Mouse (Mus musculus): Measurements from ENCODE around the gene Gm10037. TPM values are rescaled to one million over a fixed set of nuclear protein-coding genes. Genes with fewer than 3 reads are reported as not detected.

Gene Gm10037
- polyA plus RNA-seq, 2 experiments, result 3.0 to 5.0 TPM

DNA sequence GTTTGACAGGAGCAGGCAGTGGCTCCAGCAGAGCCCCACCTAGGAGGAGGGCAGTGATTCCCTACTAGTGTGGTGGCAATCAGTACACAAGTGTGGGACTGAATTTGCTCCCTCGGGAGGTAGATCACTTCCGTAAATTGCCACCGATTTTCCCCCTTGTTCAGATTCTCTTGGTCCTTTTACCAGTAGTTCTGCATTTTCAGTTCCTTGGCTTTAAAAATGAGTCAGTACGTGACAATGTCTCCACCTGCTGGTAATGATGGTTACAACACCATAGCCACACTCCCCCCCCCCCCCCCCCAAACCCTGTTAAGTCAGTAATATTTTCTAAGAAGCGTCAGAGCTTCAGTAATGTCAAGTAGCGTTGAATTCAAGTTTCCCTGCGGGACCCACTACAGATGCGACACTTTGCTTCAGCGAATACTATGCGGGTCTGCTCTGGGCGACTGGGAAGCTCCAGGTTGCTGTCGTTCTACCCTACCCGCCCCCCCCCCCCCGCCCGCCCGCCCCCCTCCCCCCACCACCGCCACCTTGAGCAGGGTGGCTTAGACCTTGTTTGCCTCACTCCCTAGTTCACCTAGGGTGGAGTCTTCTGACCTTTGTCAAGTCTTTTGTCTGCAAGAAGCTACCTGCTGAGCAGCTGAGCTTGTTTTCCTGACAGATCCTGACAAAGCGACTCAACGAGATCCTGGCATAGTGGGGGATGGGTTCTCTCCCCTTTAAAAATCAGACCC is 13.4 kb downstream of the Gm10037 start:
- Histone ChIP-seq H3K9me3 (ENCODE audit: control insufficient read depth, low read length) (no peaks in the 10 kb centered on the region), H3K27ac (replicated peaks; ENCODE audit: low read depth, low read length) (no peak overlapping the region), H3K27me3 (ENCODE audit: control insufficient read depth, insufficient read depth, low read length) (no peaks in the 10 kb centered on the region), H3K4me2 (replicated peaks; ENCODE audit: low read depth, low read length, severe bottlenecking) (peak overlapping the region; percentile 50), H3K4me1 (ENCODE audit: control insufficient read depth, insufficient read depth, low read length) (no peaks in the 10 kb centered on the region; the same call in 1 of the 2 replicates), H3K9ac (ENCODE audit: low read depth, low read length, severe bottlenecking) (peak overlapping the region; percentile 31), H3K4me3 (replicated peaks; ENCODE audit: low read length) (peak overlapping the region; percentile 36), H3K36me3 (ENCODE audit: control insufficient read depth, insufficient read depth, low read length) (no peaks in the 10 kb centered on the region)
- DNase-seq (ENCODE audit: low spot score) (peak; percentile 79), ATAC-seq (ENCODE audit: low FRiP score, low read depth) (peak; percentile 65; the same call in 1 of the 2 replicates)
- WGBS, result 1% methylated on average over 13 of the region's 19 CpGs
- TF ChIP-seq POLR2A (IDR thresholded peaks at IDR 0.05; ENCODE audit: borderline replicate concordance, extremely low read depth, insufficient read depth, insufficient read length), result no peak

DNA sequence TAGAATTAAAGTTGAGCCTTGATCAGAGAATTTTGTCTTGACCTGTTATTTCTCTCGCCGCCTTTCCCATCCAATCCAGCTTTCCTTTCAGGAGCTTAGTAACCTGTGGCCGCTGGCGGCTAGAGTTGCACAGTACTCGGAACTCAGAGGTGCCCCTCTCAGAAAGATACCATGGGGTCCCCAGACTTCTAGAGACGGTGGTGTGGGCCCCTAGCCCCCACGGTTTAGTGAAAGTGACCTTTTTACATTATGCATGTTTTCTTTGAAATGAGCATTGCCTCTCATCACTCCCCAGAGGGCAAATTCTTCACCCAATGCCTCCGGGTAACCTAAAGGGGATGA is 13.9 kb downstream of the Gm10037 start:
- no peaks in the 10 kb centered on the region for H3K36me3 ChIP-seq (ENCODE audit: control insufficient read depth, insufficient read depth, low read length)
- H3K4me3 ChIP-seq (replicated peaks; ENCODE audit: low read length), result peak overlapping the region; percentile 36
- peak overlapping the region; percentile 50 for H3K4me2 ChIP-seq (replicated peaks; ENCODE audit: low read depth, low read length, severe bottlenecking)
- no peaks in the 10 kb centered on the region; the same call in 1 of the 2 replicates for H3K4me1 ChIP-seq (ENCODE audit: control insufficient read depth, insufficient read depth, low read length)
- WGBS, result 29% methylated on average over 8 of the region's 8 CpGs
- no peak overlapping the region for H3K27ac ChIP-seq (replicated peaks; ENCODE audit: low read depth, low read length)
- TF ChIP-seq POLR2A (IDR thresholded peaks at IDR 0.05; ENCODE audit: borderline replicate concordance, extremely low read depth, insufficient read depth, insufficient read length), result no peak
- no peaks in the 10 kb centered on the region for H3K9me3 ChIP-seq (ENCODE audit: control insufficient read depth, low read length)
- ATAC-seq (ENCODE audit: low FRiP score, low read depth) (no peak), DNase-seq (ENCODE audit: low spot score) (no peak)
- H3K9ac ChIP-seq (ENCODE audit: low read depth, low read length, severe bottlenecking), result peak overlapping the region; percentile 25; the same call in 1 of the 2 replicates
- H3K27me3 ChIP-seq (ENCODE audit: control insufficient read depth, insufficient read depth, low read length), result no peaks in the 10 kb centered on the region

DNA sequence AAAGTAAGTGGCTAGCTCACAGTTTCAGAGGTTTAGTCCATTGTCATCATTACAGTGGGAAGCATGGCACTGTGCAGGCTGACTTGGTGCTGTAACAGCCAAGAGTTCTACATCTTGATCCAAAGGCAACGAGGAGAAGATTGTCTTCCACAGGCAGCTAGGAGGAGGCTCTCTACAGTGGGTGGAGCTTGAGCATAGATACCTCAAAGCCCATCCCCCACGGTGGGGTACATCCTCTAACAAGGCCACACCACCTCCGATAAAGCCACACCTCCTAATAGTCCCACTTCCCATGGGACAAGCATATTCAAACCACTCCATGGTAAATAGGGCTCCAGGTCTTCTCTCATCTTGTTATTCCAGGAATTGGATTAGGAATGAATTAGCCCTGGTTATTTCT is 19.5 kb downstream of the Gm10037 start:
- no peaks in the 10 kb centered on the region for H3K9me3 ChIP-seq (ENCODE audit: control insufficient read depth, low read length)
- no peak overlapping the region for H3K4me3 ChIP-seq (replicated peaks; ENCODE audit: low read length)
- H3K4me1 ChIP-seq (ENCODE audit: control insufficient read depth, insufficient read depth, low read length), result no peaks in the 10 kb centered on the region
- no peak overlapping the region for H3K4me2 ChIP-seq (replicated peaks; ENCODE audit: low read depth, low read length, severe bottlenecking)
- TF ChIP-seq POLR2A (IDR thresholded peaks at IDR 0.05; ENCODE audit: borderline replicate concordance, extremely low read depth, insufficient read depth, insufficient read length), result no peak
- H3K9ac ChIP-seq (ENCODE audit: low read depth, low read length, severe bottlenecking), result no peak overlapping the region
- 69% methylated on average over 3 of the region's 3 CpGs for whole genome bisulfite sequencing
- ATAC-seq (ENCODE audit: low FRiP score, low read depth) (no peak), DNase-seq (ENCODE audit: low spot score) (no peak)
- no peak overlapping the region for H3K27ac ChIP-seq (replicated peaks; ENCODE audit: low read depth, low read length)
- H3K27me3 ChIP-seq (ENCODE audit: control insufficient read depth, insufficient read depth, low read length), result no peaks in the 10 kb centered on the region
- H3K36me3 ChIP-seq (ENCODE audit: control insufficient read depth, insufficient read depth, low read length), result no peaks in the 10 kb centered on the region

DNA sequence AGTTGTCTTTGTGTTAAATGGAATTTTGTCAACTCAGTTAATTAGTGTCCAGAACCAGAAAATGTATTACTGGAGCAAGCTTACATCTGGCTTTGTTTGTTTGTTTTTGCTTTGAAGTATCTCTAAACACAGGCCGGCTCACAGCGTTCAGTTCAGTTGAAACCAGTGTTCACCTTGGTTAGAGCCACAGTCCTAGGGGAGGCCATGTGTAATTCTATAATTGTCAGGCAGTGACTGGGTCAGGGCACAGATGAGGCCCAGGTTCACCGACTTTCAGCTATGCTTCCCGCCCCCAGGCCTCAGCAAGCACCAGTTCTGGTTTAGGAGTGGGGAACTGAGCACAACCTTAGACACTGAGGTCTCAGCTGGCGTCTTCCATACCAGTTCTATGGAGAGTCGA is 22.2 kb downstream of the Gm10037 start:
- TF ChIP-seq POLR2A (IDR thresholded peaks at IDR 0.05; ENCODE audit: borderline replicate concordance, extremely low read depth, insufficient read depth, insufficient read length), result no peak
- Histone ChIP-seq H3K27ac (replicated peaks; ENCODE audit: low read depth, low read length) (no peak overlapping the region), H3K36me3 (ENCODE audit: control insufficient read depth, insufficient read depth, low read length) (no peaks in the 10 kb centered on the region), H3K4me2 (replicated peaks; ENCODE audit: low read depth, low read length, severe bottlenecking) (no peak overlapping the region), H3K9me3 (ENCODE audit: control insufficient read depth, low read length) (no peaks in the 10 kb centered on the region), H3K4me1 (ENCODE audit: control insufficient read depth, insufficient read depth, low read length) (no peaks in the 10 kb centered on the region), H3K27me3 (ENCODE audit: control insufficient read depth, insufficient read depth, low read length) (no peaks in the 10 kb centered on the region), H3K9ac (ENCODE audit: low read depth, low read length, severe bottlenecking) (no peak overlapping the region), H3K4me3 (replicated peaks; ENCODE audit: low read length) (no peak overlapping the region)
- ATAC-seq (ENCODE audit: low FRiP score, low read depth) (no peak), DNase-seq (ENCODE audit: low spot score) (no peak)
- WGBS, result 66% methylated on average over 6 of the region's 6 CpGs

DNA sequence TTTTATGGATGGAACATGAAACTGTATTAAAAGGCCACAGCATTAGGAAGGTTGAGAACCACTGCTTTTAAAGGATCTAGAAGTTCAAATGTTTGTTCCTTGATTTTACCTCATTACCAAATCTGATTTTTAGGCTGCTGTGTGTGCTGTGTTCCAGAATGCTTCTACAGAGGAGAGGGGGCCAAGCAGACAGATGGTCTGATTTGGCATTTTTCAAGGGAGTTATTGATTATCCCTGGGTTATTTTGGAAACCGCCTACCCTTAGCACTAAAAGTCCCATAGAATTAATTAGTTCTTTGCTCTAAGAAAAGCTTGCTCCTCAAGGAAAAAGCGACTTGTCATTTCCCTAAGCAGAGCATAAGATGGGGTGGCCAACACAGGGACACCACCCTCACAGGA is 23.1 kb downstream of the Gm10037 start:
- 80% methylated on average over 2 of the region's 2 CpGs for WGBS

More for the DNA sequence above, 23.1 kb downstream of the Gm10037 start:
- ATAC-seq (ENCODE audit: low FRiP score, low read depth), result no peak
- Histone ChIP-seq H3K4me1 (ENCODE audit: control insufficient read depth, insufficient read depth, low read length) (no peaks in the 10 kb centered on the region), H3K9ac (ENCODE audit: low read depth, low read length, severe bottlenecking) (no peak overlapping the region), H3K27me3 (ENCODE audit: control insufficient read depth, insufficient read depth, low read length) (no peaks in the 10 kb centered on the region), H3K4me3 (replicated peaks; ENCODE audit: low read length) (no peak overlapping the region), H3K27ac (replicated peaks; ENCODE audit: low read depth, low read length) (no peak overlapping the region), H3K36me3 (ENCODE audit: control insufficient read depth, insufficient read depth, low read length) (no peaks in the 10 kb centered on the region), H3K9me3 (ENCODE audit: control insufficient read depth, low read length) (no peaks in the 10 kb centered on the region), H3K4me2 (replicated peaks; ENCODE audit: low read depth, low read length, severe bottlenecking) (no peak overlapping the region)
- no peak for DNase-seq (ENCODE audit: low spot score)
- no peak for TF ChIP-seq POLR2A (IDR thresholded peaks at IDR 0.05; ENCODE audit: borderline replicate concordance, extremely low read depth, insufficient read depth, insufficient read length)

All from limb, embryonic 14.5 days (tissue).